Mouse (Mus musculus): ENCODE data around the gene Klf12. TPM values are rescaled to one million over a fixed set of nuclear protein-coding genes. Genes with fewer than 3 reads are reported as not detected.
"Not testable (repeated sequence)": the region's sequence is repeated elsewhere in the genome, so short reads cannot be mapped to it uniquely, and the experiment has no call there.

Gene Klf12
- polyA plus RNA-seq, 1 experiment, result 8.2 TPM

DNA sequence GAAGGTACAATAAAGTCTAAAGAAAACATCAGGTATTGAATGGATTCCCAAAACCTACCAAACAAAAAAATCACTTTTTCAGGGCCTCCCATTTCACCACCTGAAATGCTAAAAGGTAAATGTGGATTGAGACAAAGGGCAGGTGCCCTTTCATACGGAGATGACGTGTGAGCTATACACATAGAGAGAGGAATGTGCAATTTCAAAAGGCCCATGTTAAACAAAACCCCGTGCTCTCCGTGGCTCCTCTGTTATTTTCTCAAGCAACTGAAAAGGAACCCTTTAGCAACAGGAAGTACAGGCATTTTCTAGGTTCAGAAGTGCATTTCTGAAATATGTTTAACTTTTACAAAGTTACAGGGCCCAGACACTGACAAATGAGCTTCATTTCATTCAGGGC lies 399.4 kb downstream of the Klf12 start:
- Histone ChIP-seq H3K27ac (ENCODE audit: insufficient read depth, low read length) (no peak overlapping the region), H3K4me1 (ENCODE audit: control insufficient read depth, insufficient read depth, low read length) (no peaks in the 10 kb centered on the region), H3K36me3 (ENCODE audit: control insufficient read depth, insufficient read depth, low read length, poor library complexity, severe bottlenecking) (no peaks in the 10 kb centered on the region), H3K9me3 (replicated peaks; ENCODE audit: control insufficient read depth, insufficient read depth, low read length, poor library complexity, severe bottlenecking) (no peaks in the 10 kb centered on the region), H3K9ac (ENCODE audit: low read depth, poor library complexity, severe bottlenecking) (no peak overlapping the region), H3K27me3 (ENCODE audit: control insufficient read depth, insufficient read depth, low read length, poor library complexity, severe bottlenecking) (no peaks in the 10 kb centered on the region), H3K4me3 (ENCODE audit: low read depth, low read length) (no peak overlapping the region)
- no peak for TF ChIP-seq EP300 (IDR thresholded peaks at IDR 0.05; ENCODE audit: insufficient read depth, low read depth, low read length)
- TF ChIP-seq POLR2A (IDR thresholded peaks at IDR 0.05; ENCODE audit: insufficient read depth, low read length), result no peak
- TF ChIP-seq CTCF (IDR thresholded peaks at IDR 0.05; ENCODE audit: low read depth, low read length), result no peak

DNA sequence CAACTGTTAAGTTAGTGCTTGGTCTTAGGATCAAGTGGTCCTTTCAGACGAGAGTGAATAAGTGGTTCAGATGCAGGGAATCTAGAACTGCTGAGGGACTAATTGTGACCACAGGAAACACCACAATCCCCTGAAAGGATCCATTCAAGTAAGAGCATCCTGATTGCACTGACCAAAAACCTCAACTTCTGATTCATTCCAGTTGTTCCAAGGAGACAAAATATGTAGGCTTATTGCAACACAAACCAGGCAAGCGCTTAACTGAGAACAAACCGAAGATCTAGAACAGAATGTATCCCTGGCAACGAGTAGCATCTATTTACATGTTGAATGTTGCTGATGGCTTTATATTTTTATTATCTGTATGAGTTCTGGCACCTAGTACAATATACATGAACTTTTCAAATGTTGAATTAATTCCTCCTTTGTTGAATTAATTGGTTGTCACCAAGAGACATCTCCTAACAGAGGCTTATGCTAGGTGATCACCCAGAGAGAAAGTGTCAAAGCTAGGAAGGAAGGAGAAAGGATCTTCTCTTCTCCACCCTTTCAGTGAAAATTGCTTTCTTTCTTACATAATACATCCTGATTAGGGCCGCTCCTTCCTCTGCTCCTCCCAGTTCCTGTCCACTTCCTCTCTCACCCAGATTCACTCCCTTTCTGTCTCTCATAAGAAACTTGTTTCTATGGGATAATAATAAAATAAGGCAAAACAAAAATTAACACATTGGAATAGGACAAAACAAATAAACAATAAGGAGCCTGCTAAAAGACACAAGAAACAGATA lies 407.5 kb downstream of the Klf12 start:
- no peaks in the 10 kb centered on the region; the same call in 1 of the 2 replicates for H3K36me3 ChIP-seq (ENCODE audit: control insufficient read depth, insufficient read depth, low read length, poor library complexity, severe bottlenecking)
- TF ChIP-seq EP300 (IDR thresholded peaks at IDR 0.05; ENCODE audit: insufficient read depth, low read depth, low read length) (no peak), POLR2A (IDR thresholded peaks at IDR 0.05; ENCODE audit: insufficient read depth, low read length) (no peak), CTCF (IDR thresholded peaks at IDR 0.05; ENCODE audit: low read depth, low read length) (no peak)
- H3K9ac ChIP-seq (ENCODE audit: low read depth, poor library complexity, severe bottlenecking), result no peak overlapping the region
- H3K27ac ChIP-seq (ENCODE audit: insufficient read depth, low read length), result no peak overlapping the region
- H3K4me1 ChIP-seq (ENCODE audit: control insufficient read depth, insufficient read depth, low read length), result no peaks in the 10 kb centered on the region
- no peaks in the 10 kb centered on the region for H3K27me3 ChIP-seq (ENCODE audit: control insufficient read depth, insufficient read depth, low read length, poor library complexity, severe bottlenecking)
- H3K9me3 ChIP-seq (replicated peaks; ENCODE audit: control insufficient read depth, insufficient read depth, low read length, poor library complexity, severe bottlenecking), result no peaks in the 10 kb centered on the region
- no peak overlapping the region for H3K4me3 ChIP-seq (ENCODE audit: low read depth, low read length)

DNA sequence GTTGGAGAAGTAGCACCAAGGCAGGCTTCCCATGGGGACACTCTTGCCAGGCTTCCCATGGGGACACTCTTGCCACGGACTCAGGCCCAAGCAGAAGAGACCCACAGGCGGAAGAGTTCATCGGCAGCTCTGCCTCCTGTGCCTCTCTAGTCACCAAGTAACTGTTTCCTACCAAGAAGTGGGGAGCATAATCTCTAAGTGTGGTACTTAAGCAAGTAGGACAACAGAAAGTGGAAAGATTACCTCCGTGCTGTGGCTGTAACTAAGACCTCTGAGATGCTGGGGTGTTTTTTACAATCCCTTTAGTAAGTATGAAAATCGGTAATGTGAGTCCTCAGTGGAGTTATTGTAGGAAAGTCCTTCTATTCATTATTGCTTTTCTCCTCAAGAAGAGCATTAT lies 410.8 kb downstream of the Klf12 start:
- Histone ChIP-seq H3K9ac (ENCODE audit: low read depth, poor library complexity, severe bottlenecking) (no peak overlapping the region), H3K4me1 (ENCODE audit: control insufficient read depth, insufficient read depth, low read length) (no peaks in the 10 kb centered on the region), H3K9me3 (replicated peaks; ENCODE audit: control insufficient read depth, insufficient read depth, low read length, poor library complexity, severe bottlenecking) (no peaks in the 10 kb centered on the region), H3K4me3 (ENCODE audit: low read depth, low read length) (no peak overlapping the region), H3K27ac (ENCODE audit: insufficient read depth, low read length) (no peak overlapping the region), H3K27me3 (ENCODE audit: control insufficient read depth, insufficient read depth, low read length, poor library complexity, severe bottlenecking) (no peaks in the 10 kb centered on the region), H3K36me3 (ENCODE audit: control insufficient read depth, insufficient read depth, low read length, poor library complexity, severe bottlenecking) (no peaks in the 10 kb centered on the region; the same call in 1 of the 2 replicates)
- TF ChIP-seq POLR2A (IDR thresholded peaks at IDR 0.05; ENCODE audit: insufficient read depth, low read length), result no peak
- no peak for TF ChIP-seq EP300 (IDR thresholded peaks at IDR 0.05; ENCODE audit: insufficient read depth, low read depth, low read length)
- TF ChIP-seq CTCF (IDR thresholded peaks at IDR 0.05; ENCODE audit: low read depth, low read length), result no peak

DNA sequence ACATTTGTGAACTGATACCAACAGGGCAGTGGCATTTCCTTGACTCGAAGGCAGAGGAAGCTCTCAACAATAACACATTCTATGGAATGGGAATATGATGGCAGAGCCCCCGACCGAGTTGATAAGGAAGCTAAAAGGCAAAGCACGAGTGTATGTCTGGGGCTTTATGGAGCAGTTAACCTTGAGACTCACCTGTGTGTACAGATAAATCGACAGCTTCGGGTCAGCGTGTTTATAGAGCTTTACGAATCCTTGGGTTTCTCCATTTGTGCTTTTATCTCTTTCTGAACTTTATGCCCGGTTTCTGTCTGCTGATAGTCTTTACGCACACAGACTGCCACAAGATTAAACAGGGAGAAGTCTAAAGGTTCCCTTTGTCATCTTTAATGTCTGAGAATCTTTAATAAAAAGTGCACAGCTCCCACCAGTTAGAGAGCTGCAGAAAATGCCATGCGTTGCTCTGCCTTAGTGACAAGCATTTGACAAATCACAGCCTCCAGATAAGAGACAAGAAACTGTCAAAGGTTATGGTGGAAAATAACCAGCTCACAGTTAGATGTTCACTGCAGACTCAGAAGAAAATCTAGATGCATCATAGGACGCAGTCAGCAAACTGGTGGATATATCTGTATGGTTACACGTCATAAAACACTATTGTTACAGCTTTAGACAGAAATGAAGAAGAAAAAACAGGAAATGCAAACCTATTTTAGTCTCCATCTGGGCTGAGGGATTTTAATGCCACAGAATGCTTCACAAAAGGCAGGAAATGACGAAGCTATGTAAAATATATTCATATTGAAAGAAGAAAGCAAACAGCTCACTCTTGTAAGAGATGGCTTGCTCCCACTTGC lies 428.1 kb downstream of the Klf12 start:
- Histone ChIP-seq H3K4me1 (ENCODE audit: control insufficient read depth, insufficient read depth, low read length) (no peaks in the 10 kb centered on the region), H3K4me3 (ENCODE audit: low read depth, low read length) (no peak overlapping the region), H3K9ac (ENCODE audit: low read depth, poor library complexity, severe bottlenecking) (no peak overlapping the region), H3K36me3 (ENCODE audit: control insufficient read depth, insufficient read depth, low read length, poor library complexity, severe bottlenecking) (no peaks in the 10 kb centered on the region), H3K27ac (ENCODE audit: insufficient read depth, low read length) (no peak overlapping the region), H3K27me3 (ENCODE audit: control insufficient read depth, insufficient read depth, low read length, poor library complexity, severe bottlenecking) (no peaks in the 10 kb centered on the region), H3K9me3 (replicated peaks; ENCODE audit: control insufficient read depth, insufficient read depth, low read length, poor library complexity, severe bottlenecking) (no peaks in the 10 kb centered on the region)
- TF ChIP-seq EP300 (IDR thresholded peaks at IDR 0.05; ENCODE audit: insufficient read depth, low read depth, low read length), result no peak
- no peak for TF ChIP-seq CTCF (IDR thresholded peaks at IDR 0.05; ENCODE audit: low read depth, low read length)
- no peak for TF ChIP-seq POLR2A (IDR thresholded peaks at IDR 0.05; ENCODE audit: insufficient read depth, low read length)

DNA sequence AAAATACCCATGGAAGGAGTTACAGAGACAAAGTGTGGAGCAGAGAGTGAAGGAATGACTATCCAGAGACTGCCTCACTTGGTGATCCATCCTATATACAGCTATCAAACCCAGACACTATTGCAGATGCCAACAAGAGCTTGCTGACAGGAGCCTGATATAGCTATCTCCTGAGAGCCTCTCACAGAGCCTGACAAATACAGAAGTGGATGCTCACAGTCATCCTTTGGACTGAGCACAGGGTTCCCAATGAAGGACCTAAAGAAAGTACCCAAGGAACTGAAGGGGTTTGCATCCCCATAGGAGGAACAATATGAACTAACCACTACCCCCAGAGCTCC lies 430.0 kb downstream of the Klf12 start:
- not testable (repeated sequence) for H3K4me3 ChIP-seq (ENCODE audit: low read depth, low read length); H3K36me3 ChIP-seq (ENCODE audit: control insufficient read depth, insufficient read depth, low read length, poor library complexity, severe bottlenecking); H3K9ac ChIP-seq (ENCODE audit: low read depth, poor library complexity, severe bottlenecking); H3K27ac ChIP-seq (ENCODE audit: insufficient read depth, low read length); H3K27me3 ChIP-seq (ENCODE audit: control insufficient read depth, insufficient read depth, low read length, poor library complexity, severe bottlenecking); H3K4me1 ChIP-seq (ENCODE audit: control insufficient read depth, insufficient read depth, low read length); H3K9me3 ChIP-seq (replicated peaks; ENCODE audit: control insufficient read depth, insufficient read depth, low read length, poor library complexity, severe bottlenecking)

DNA sequence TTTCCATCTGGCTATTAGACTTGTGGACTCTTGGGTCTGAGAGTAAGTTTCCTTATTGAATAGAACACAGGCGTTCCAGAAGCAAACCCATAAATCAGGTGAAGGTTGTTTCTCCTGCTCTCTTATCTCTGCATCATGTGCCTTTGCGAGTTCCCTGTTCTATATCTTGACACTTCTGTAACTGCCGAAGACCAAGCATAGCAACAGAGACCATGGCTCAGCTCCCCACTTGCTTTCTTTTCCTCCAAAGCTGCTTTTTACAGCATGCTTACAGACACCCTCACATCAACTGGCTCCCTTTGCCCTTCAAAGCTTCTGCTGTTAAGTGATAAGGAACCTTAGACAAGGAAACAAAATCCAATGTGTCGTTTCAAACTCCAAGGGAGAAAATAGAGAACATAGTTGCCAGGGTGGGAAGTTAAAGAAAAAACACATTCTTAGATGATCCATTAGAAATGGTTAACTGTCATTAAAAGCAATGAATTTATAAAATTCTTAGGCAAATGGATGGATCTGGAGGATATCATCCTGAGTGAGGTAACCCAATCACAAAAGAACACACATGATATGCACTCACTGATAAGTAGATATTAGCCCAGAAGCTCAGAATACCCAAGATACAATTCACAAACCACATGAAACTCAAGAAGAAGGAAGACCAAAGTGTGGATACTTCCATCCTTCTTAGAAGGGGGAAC lies 430.6 kb downstream of the Klf12 start:
- H3K4me3 ChIP-seq (ENCODE audit: low read depth, low read length); H3K9me3 ChIP-seq (replicated peaks; ENCODE audit: control insufficient read depth, insufficient read depth, low read length, poor library complexity, severe bottlenecking); H3K27me3 ChIP-seq (ENCODE audit: control insufficient read depth, insufficient read depth, low read length, poor library complexity, severe bottlenecking); H3K4me1 ChIP-seq (ENCODE audit: control insufficient read depth, insufficient read depth, low read length); H3K36me3 ChIP-seq (ENCODE audit: control insufficient read depth, insufficient read depth, low read length, poor library complexity, severe bottlenecking); H3K27ac ChIP-seq (ENCODE audit: insufficient read depth, low read length); H3K9ac ChIP-seq (ENCODE audit: low read depth, poor library complexity, severe bottlenecking): not testable (repeated sequence)

Data from ES-Bruce4 (cell line).